Mouse (Mus musculus) ES-Bruce4 (cell line): ENCODE results near the gene Olfr853. TPM values are rescaled to one million over a fixed set of nuclear protein-coding genes. Genes with fewer than 3 reads are reported as not detected.

ENCODE experiments used
- H3K27ac ChIP-seq: 2 replicates; pipeline ENCODE4 v1.5.1; 2012; ENCODE audit warnings: low read length, inconsistent platforms; ENCODE audit not compliant: insufficient read depth
- H3K27me3 ChIP-seq: 2 replicates; pipeline ENCODE4 v1.6.1; 2012; ENCODE audit warnings: mild to moderate bottlenecking, low read length, inconsistent platforms; ENCODE audit not compliant: control insufficient read depth, poor library complexity, insufficient read depth, severe bottlenecking
- H3K36me3 ChIP-seq: 2 replicates; pipeline ENCODE4 v1.6.1; 2012; ENCODE audit warnings: inconsistent platforms, mild to moderate bottlenecking, low read length, moderate library complexity; ENCODE audit not compliant: control insufficient read depth, poor library complexity, insufficient read depth, severe bottlenecking
- H3K4me1 ChIP-seq: one replicate; pipeline ENCODE4 v1.8.1; 2011; ENCODE audit warnings: low read length; ENCODE audit not compliant: control insufficient read depth, insufficient read depth
- H3K4me3 ChIP-seq: 2 replicates; pipeline ENCODE4 v1.5.1; 2011; ENCODE audit warnings: low read depth, mild to moderate bottlenecking, low read length
- H3K9ac ChIP-seq: 2 replicates; pipeline ENCODE4 v1.6.1; 2012; ENCODE audit warnings: low read depth, mild to moderate bottlenecking, inconsistent platforms; ENCODE audit not compliant: poor library complexity, severe bottlenecking
- H3K9me3 ChIP-seq: replicated peaks from 2 replicates; pipeline ENCODE4 v1.6.1; 2012; ENCODE audit warnings: mild to moderate bottlenecking, low read length, inconsistent platforms; ENCODE audit not compliant: control insufficient read depth, poor library complexity, insufficient read depth, severe bottlenecking
- CTCF ChIP-seq: IDR thresholded peaks from one replicate; pipeline ENCODE4 v1.8.1; 2011; ENCODE audit warnings: low read depth, low read length
- EP300 ChIP-seq: IDR thresholded peaks from 2 replicates; pipeline ENCODE4 v1.6.1; 2011; ENCODE audit warnings: low read depth, low read length; ENCODE audit not compliant: insufficient read depth
- POLR2A ChIP-seq: IDR thresholded peaks from one replicate; pipeline ENCODE4 v1.8.1; 2011; ENCODE audit warnings: low read length; ENCODE audit not compliant: insufficient read depth
- polyA plus RNA-seq: library from polyadenylated mRNA; stranded (reverse); fragments of >200 nt; gene quantifications from 2 replicates; pipeline ENCODE4 v1.2.4, GENCODE M21; 2011; ENCODE audit warnings: low read depth; ENCODE audit not compliant: missing spikeins, insufficient read depth, insufficient read length

The Olfr853 gene
- not detected in 2 replicates for polyA plus RNA-seq

DNA sequence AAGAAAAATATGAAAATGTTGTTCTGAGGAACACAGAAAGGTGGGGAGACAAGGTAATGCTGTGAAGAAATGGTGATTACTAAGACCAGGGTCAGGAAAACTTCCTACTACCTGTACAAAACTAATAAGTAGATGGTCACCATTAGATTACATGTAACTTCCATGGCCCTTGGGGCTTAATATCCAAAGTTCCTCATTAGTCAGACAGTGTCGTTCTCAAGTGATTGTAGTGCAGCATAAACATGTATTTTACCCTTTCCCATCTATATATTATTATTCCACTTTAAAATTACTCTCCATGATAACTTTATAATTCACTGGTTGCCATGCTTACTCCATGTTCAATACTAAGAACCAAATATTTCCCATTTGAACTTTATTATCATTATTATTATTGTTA lies at the start of gene Olfr853:
Olfr853 (minus strand) TSS at position 101 of the 400 bp plus-strand sequence.
- Histone ChIP-seq H3K36me3 (no peaks in the 10 kb centered on the region), H3K4me1 (no peaks in the 10 kb centered on the region), H3K9ac (no peak within 1 kb of the TSS), H3K27ac (no peak within 1 kb of the TSS), H3K4me3 (no peak within 1 kb of the TSS), H3K27me3 (no peaks in the 10 kb centered on the region), H3K9me3 (no peaks in the 10 kb centered on the region)
- TF ChIP-seq CTCF (no peak), POLR2A (no peak), EP300 (no peak)

DNA sequence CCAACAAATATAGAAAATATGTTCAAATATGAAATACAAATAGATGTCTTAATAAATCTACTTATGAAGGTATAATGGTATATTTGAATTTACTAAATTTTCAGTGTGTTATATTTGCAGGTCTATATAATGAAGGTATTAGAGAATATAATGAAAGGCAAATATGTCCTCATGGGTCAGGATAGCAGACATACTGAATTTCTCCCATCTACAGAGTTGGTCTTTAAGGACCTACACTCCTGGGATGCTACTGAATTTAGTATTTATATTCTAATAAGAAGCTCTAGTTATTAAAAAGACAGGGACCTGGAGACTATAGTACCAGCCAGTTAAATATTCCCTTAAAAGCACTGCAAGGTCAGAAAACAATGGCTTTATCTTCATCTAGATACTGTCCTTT lies 41.4 kb upstream of the Olfr853 start, which contains the start of gene Olfr855:
Olfr855 (plus strand) TSS at position 301 of the 400 bp plus-strand sequence.
- H3K27ac ChIP-seq = no peak within 1 kb of the TSS
- TF ChIP-seq EP300 (no peak), POLR2A (no peak), CTCF (no peak)

DNA sequence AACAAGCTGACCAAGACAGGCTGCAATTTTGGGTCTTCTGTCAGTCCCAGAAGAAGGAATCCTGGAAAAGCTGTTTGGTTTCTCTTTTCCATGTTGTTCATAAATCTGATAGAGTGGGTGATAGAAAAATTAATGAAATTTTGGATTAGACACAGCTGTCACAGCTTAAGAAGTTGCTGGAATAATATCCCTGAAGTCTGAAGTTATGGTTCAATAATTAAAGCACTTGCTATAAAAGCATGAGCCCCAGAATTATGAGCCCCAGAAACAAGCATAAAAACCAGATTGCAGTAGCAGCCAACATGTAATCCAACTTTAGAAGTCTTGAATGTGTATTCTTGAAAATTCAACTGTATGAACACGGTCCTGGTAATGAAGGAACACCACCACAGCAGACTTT lies 26.4 kb upstream of the Olfr853 start, which contains the start of gene Olfr854:
Olfr854 (minus strand) TSS at position 101 of the 400 bp plus-strand sequence.
- no peak for TF ChIP-seq POLR2A
- no peak for TF ChIP-seq CTCF
- TF ChIP-seq EP300 = no peak
- Histone ChIP-seq H3K27ac (no peak within 1 kb of the TSS), H3K27me3 (no peaks in the 10 kb centered on the region), H3K4me3 (no peak within 1 kb of the TSS), H3K9me3 (no peaks in the 10 kb centered on the region), H3K36me3 (no peaks in the 10 kb centered on the region), H3K4me1 (no peaks in the 10 kb centered on the region), H3K9ac (no peak within 1 kb of the TSS)

More for the DNA sequence above, 41.4 kb upstream of the Olfr853 start, which contains the start of gene Olfr855:
- H3K9me3 ChIP-seq = no peaks in the 10 kb centered on the region
- H3K4me3 ChIP-seq = no peak within 1 kb of the TSS
- no peaks in the 10 kb centered on the region for H3K4me1 ChIP-seq
- H3K36me3 ChIP-seq = no peaks in the 10 kb centered on the region
- no peak within 1 kb of the TSS for H3K9ac ChIP-seq
- H3K27me3 ChIP-seq = no peaks in the 10 kb centered on the region

DNA sequence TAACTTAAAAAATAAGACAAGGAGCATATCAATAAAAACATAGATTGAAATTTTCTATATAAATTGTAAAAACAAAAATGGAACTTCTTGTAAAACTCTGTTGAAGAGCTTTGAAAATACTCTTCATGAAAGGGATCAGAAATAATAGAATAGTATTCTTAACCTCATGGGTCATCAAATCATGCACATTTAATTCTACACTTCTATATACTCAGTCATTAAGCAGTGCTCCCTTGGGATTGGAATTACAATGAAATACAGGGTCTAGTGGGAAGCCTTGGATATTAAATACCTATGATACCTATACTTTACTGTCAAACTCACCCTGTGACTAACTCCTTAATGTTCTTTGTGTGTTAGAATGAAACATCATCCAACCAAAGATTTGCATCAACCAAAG lies 47.9 kb downstream of the Olfr853 start, which contains the start of gene Olfr851:
Olfr851 (plus strand) TSS at position 301 of the 400 bp plus-strand sequence.
- no peak within 1 kb of the TSS for H3K9ac ChIP-seq
- no peak for TF ChIP-seq CTCF
- no peak for TF ChIP-seq POLR2A
- TF ChIP-seq EP300 = no peak
- no peak within 1 kb of the TSS for H3K4me3 ChIP-seq
- no peak within 1 kb of the TSS for H3K27ac ChIP-seq
- H3K4me1 ChIP-seq = no peaks in the 10 kb centered on the region
- H3K9me3 ChIP-seq = no peaks in the 10 kb centered on the region
- H3K27me3 ChIP-seq = no peaks in the 10 kb centered on the region
- no peaks in the 10 kb centered on the region for H3K36me3 ChIP-seq

Other genes with a start within 250 kb of the Olfr853 start
- gene Olfr844, start 224.7 kb downstream of the Olfr853 start, polyA plus RNA-seq = not detected in 2 replicates
- not detected in 2 replicates for gene Olfr845, start 204.6 kb downstream of the Olfr853 start, polyA plus RNA-seq
- not detected in 2 replicates for gene Olfr846, start 177.1 kb downstream of the Olfr853 start, polyA plus RNA-seq
- not detected in 2 replicates for gene Olfr847, start 162.4 kb downstream of the Olfr853 start, polyA plus RNA-seq
- gene Olfr849, start 100.8 kb downstream of the Olfr853 start, polyA plus RNA-seq = not detected in 2 replicates
- not detected in 2 replicates for gene Olfr850, start 62.8 kb downstream of the Olfr853 start, polyA plus RNA-seq
- gene Olfr851, start 47.8 kb downstream of the Olfr853 start, polyA plus RNA-seq = not detected in 2 replicates
- not detected in 2 replicates for gene Olfr854, start 26.3 kb upstream of the Olfr853 start, polyA plus RNA-seq
- not detected in 2 replicates for gene Olfr855, start 41.5 kb upstream of the Olfr853 start, polyA plus RNA-seq
- 32.9 and 34.6 TPM in 2 replicates for gene Zfp317, start 81.0 kb upstream of the Olfr853 start, polyA plus RNA-seq
- gene Olfr857, start 168.4 kb upstream of the Olfr853 start, polyA plus RNA-seq = not detected in 2 replicates
- not detected in 2 replicates for gene Olfr58, start 239.2 kb upstream of the Olfr853 start, polyA plus RNA-seq